Mouse (Mus musculus): ENCODE measurements around the gene Dync1h1. TPM values are rescaled to one million over a fixed set of nuclear protein-coding genes. Genes with fewer than 3 reads are reported as not detected.
"Not testable (repeated sequence)": the region's sequence is repeated elsewhere in the genome, so short reads cannot be mapped to it uniquely, and the experiment has no call there.

Dync1h1 gene
- polyA plus RNA-seq, 1 experiment = 373 TPM

DNA sequence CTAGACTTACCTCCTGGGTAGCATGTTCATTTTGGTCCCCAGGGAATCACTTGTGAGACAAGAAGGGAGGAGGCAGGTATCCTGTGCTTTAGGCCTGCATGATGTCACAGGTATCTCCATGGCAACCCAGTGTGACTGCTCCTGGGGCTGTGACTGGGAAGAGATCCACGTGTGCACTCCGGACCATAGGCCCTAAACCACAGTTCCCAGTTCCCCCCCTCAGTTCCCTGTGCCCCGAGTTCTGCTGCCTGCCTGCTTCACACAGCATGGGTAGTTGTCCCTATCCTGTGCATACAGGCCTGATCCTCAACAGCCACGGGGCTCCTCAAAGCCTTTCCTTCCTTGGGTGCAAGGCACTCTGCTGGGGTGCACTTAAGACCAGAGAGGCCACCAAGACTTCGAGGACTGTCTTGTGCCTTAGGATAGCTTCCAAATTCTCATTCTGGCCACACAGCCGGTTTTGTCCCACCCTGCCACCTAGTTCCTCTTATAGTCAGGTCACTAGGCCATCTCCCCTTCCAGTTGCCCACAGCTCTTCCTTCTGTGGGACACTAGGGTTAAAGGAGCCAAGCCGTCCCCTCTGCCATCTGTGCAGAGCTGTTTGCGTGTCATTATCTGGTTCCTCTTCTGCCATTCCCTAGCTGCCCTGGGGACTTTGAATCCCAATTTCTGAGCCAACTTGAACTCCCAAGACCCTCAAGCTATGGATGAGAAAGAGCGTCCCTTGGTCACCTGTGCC, 81.5 kb downstream of the Dync1h1 start, which contains the start of gene 1700001K19Rik:
Gene 1700001K19Rik, minus strand, starts transcription at position 59 of the 739 bp plus-strand sequence.
- peaks cover 4% of the 10 kb centered on the region for H3K4me1 ChIP-seq (ENCODE audit: control insufficient read depth, insufficient read depth, low read length)
- H3K27ac ChIP-seq (ENCODE audit: insufficient read depth, low read depth, low read length) = no peak within 1 kb of the TSS
- H3K4me3 ChIP-seq (ENCODE audit: insufficient read depth, low read depth, low read length) = no peak within 1 kb of the TSS
- WGBS = 80% methylated on average over 9 of the region's 9 CpGs
- TF ChIP-seq CTCF (IDR thresholded peaks at IDR 0.05; ENCODE audit: insufficient read depth, low read depth, low read length) = no peak
- TF ChIP-seq POLR2A (IDR thresholded peaks at IDR 0.05; ENCODE audit: insufficient read depth, low read depth, low read length) = no peak

DNA sequence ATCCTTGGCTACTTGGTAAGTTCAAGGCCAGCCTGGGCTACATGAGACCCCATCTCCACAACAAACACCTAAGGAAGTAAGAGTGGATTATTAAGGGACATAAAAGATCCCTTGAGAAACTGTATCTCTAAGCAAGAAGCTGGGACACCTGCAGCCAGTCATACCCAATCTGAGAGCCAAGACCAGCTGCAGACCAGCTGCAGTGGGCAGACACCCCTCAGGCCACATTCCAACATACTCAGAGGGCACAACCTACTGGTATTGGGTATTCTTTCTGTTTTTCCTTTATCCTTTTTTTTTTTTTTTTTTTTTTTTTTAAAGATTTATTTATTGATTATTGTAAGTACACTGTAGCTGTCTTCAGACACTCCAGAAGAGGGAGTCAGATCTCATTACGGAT, 82.3 kb downstream of the Dync1h1 start:
- no CpG with 5 or more reads among the region's 1 CpGs for WGBS
- no peak overlapping the region for H3K4me3 ChIP-seq (ENCODE audit: insufficient read depth, low read depth, low read length)
- H3K27ac ChIP-seq (ENCODE audit: insufficient read depth, low read depth, low read length) = no peak overlapping the region
- H3K4me1 ChIP-seq (ENCODE audit: control insufficient read depth, insufficient read depth, low read length) = peaks cover 11% of the 10 kb centered on the region
- no peak for TF ChIP-seq POLR2A (IDR thresholded peaks at IDR 0.05; ENCODE audit: insufficient read depth, low read depth, low read length)
- no peak for TF ChIP-seq CTCF (IDR thresholded peaks at IDR 0.05; ENCODE audit: insufficient read depth, low read depth, low read length)

DNA sequence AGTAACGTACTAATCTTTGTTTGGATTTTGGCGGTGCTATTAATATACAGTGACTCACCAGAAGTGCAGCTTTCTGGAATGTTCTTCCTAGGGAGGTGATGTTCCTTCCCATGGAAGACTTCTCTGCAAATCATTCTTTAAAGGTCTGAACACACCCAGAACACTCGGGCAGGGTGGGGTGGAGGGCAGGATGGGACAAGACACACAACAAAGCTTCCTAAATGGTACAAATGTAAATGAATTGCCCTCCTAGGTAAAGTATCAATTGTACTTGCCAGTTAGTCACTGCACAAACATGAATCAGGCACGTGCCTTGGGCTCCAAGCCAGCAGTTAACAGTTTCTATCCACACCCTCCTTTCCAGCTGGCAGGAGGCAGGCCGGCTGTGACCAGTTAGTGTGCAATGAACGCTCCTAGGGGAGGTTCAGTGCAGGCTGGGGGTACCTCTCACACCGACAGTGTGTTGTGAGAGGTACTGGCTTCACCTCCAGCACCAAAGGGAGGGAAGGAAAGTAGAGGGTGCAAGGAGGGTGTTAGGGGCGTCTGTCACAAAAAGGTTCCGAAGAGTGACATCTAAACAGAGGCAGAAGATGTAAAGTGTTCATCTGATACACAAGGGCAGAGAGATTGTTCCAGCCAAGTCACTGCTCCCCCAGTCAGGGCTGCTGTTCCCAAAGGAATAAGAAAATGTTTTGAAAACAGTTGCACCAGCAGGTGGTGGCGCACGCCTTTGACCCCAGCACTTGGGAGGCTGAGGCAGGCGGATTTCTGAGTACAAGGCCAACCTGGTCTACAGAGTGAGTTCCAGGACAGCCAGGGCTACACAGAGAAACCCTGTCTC, 86.9 kb downstream of the Dync1h1 start:
- peak overlapping the region; percentile 47 for H3K27ac ChIP-seq (ENCODE audit: insufficient read depth, low read depth, low read length)
- TF ChIP-seq POLR2A (IDR thresholded peaks at IDR 0.05; ENCODE audit: insufficient read depth, low read depth, low read length) = no peak
- TF ChIP-seq CTCF (IDR thresholded peaks at IDR 0.05; ENCODE audit: insufficient read depth, low read depth, low read length) = no peak
- peaks cover 10% of the 10 kb centered on the region for H3K4me1 ChIP-seq (ENCODE audit: control insufficient read depth, insufficient read depth, low read length)
- H3K4me3 ChIP-seq (ENCODE audit: insufficient read depth, low read depth, low read length) = no peak overlapping the region
- 40% methylated on average over 12 of the region's 12 CpGs for WGBS

DNA sequence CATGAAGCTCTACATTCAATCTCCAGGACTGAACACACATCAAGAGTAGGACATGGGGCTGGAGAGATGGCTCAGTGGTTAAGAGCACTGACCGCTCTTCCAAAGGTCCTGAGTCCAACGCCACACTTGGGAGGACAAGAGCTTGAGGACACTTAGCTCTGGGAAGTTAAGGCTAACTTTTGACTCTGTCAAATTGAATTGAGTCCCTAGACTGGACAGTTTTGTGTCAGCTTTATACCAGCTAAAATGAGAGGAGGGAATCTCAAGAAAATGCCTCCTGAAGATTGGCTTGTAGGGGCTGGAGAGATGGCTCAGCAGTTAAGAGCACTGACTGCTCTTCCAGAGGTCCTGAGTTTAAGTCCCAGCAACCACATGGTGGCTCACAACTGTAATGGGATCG, 87.7 kb downstream of the Dync1h1 start:
- not testable (repeated sequence) for H3K4me3 ChIP-seq (ENCODE audit: insufficient read depth, low read depth, low read length); H3K4me1 ChIP-seq (ENCODE audit: control insufficient read depth, insufficient read depth, low read length); H3K27ac ChIP-seq (ENCODE audit: insufficient read depth, low read depth, low read length)
- 90% methylated on average over 3 of the region's 3 CpGs for WGBS

DNA sequence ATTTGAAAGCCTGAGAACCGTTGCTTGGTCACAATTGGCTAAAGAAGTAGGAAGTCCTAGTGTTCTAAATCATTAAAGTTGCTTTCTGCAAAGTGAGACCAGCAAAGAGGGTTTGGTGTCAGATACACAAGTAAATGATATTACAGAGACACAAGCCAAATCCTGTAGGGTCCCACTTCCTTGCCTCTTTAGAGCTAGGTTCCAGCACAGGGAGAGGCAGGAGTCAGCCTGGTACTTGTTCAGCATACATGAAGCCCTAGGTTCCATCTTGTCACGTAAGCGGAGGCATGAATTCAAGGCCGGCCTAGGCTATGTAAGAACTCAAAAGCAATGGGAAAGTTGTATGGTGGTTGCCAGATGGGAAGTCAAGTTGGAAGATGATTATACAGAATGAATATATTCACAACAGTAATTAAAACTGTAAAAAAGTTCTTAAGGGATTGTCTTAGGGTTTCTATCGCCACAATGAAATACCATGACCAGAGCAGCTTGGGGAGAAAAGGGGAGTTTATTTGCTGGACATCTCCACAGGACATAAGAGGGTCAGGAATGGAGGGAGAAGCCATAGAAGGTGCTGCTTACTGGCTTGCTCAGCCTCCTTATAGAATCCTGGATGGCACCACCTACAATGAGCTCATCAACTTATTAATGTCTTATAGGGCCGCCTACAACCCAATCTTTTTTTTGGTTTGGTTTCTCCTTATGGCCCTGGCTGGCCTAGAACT, 88.8 kb downstream of the Dync1h1 start:
- no peak overlapping the region for H3K4me3 ChIP-seq (ENCODE audit: insufficient read depth, low read depth, low read length)
- H3K4me1 ChIP-seq (ENCODE audit: control insufficient read depth, insufficient read depth, low read length) = peaks cover 10% of the 10 kb centered on the region
- H3K27ac ChIP-seq (ENCODE audit: insufficient read depth, low read depth, low read length) = no peak overlapping the region
- WGBS = 89% methylated on average over 6 of the region's 6 CpGs
- no peak for TF ChIP-seq POLR2A (IDR thresholded peaks at IDR 0.05; ENCODE audit: insufficient read depth, low read depth, low read length)
- no peak for TF ChIP-seq CTCF (IDR thresholded peaks at IDR 0.05; ENCODE audit: insufficient read depth, low read depth, low read length)

DNA sequence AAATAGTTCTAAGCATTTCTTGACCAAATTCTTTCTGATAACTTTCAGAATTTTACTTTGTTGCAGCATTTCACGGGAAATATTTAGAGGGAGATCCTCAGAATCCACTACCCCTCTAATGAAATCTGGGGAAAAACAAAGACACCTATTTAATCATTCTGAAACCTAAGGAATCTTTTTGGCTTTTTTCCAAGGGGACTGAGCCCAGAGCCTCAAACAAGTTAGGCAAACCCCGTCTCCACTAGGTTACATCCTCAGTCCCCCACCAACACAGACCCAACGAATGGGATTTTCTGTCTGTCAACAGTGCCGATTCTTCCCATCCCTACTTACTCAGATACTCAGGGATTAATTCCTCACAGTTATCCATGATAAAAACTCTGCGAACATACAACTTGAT, 92.1 kb downstream of the Dync1h1 start:
- H3K27ac ChIP-seq (ENCODE audit: insufficient read depth, low read depth, low read length); H3K4me1 ChIP-seq (ENCODE audit: control insufficient read depth, insufficient read depth, low read length); H3K4me3 ChIP-seq (ENCODE audit: insufficient read depth, low read depth, low read length): not testable (repeated sequence)
- 48% methylated on average over 5 of the region's 5 CpGs for WGBS

DNA sequence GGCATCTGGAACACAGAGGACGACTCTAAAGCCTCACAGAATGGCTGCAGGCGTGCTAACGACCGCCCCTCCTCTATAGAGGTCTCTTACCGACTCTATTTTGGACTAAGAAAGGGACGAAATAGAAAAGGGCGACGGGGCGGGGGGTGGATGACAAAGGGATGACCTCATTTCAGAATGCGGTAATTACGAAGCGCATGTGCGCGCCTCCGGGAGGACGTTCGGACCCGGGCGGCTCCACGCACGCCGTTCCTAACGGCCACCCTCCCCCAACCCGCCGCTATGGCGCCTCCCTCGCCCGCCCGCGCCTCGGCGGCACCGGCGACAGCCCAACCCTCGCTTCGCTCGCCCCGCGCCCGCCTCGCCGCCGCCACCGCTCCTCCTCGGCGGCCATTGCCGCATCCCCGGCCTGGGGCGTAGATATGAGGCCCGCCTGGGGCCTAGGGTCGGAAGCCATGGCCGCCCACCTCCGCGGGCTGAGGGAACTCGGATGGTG, 94.5 kb downstream of the Dync1h1 start:
- Histone ChIP-seq H3K4me3 (ENCODE audit: insufficient read depth, low read depth, low read length) (peak overlapping the region; percentile 95), H3K27ac (ENCODE audit: insufficient read depth, low read depth, low read length) (peak overlapping the region; percentile 89), H3K4me1 (ENCODE audit: control insufficient read depth, insufficient read depth, low read length) (no peaks in the 10 kb centered on the region; the same call in 1 of the 2 replicates)
- WGBS = under 1% methylated on average over 55 of the region's 55 CpGs
- no peak for TF ChIP-seq CTCF (IDR thresholded peaks at IDR 0.05; ENCODE audit: insufficient read depth, low read depth, low read length)
- no peak for TF ChIP-seq POLR2A (IDR thresholded peaks at IDR 0.05; ENCODE audit: insufficient read depth, low read depth, low read length)

DNA sequence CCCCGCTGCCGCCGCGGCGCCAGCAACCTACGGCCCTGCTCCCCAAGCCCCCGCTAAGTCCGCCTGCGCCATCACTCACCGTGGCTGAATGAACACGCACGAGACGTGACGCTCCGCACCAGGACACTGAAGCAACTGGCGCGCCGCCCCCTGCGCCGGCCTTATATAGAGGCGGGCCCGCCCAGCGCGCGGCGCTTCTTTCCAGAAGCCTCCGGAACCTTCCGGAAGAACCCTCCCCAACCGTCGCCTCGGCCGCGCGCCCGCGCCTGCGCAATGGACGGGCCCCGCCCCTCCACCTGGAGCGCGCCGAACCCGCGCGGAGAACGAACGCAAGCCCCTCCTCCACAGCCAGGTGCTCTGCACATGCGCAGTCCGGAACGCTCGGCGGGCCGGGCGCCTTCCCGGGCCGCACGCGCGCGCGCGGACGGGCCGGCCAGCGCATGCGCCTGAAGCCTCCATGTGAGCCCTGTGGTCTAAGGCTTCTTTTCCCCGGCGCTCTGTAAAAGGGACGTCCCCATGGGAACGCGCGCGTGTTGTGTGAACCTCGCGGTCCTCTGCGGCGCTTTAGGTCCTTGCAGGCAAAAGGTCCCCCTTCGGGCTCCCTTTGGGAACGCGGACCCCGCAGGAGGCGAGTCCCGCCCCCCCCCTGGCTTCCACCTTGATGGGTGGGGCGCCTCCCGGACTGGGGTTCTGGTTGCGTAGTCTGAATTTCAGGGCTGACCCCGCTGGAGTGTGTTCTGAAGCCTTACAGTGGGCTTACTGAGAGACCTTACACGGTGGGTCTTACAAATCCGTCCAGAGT, 95.1 kb downstream of the Dync1h1 start:
- WGBS = under 1% methylated on average over 89 of the region's 89 CpGs
- Histone ChIP-seq H3K27ac (ENCODE audit: insufficient read depth, low read depth, low read length) (peak overlapping the region; percentile 89), H3K4me3 (ENCODE audit: insufficient read depth, low read depth, low read length) (peak overlapping the region; percentile 95), H3K4me1 (ENCODE audit: control insufficient read depth, insufficient read depth, low read length) (no peaks in the 10 kb centered on the region; the same call in 1 of the 2 replicates)
- TF ChIP-seq POLR2A (IDR thresholded peaks at IDR 0.05; ENCODE audit: insufficient read depth, low read depth, low read length) (peak; percentile 99), CTCF (IDR thresholded peaks at IDR 0.05; ENCODE audit: insufficient read depth, low read depth, low read length) (no peak)
